Mouse (Mus musculus) midbrain, embryonic 10.5 days (tissue): ENCODE measurements around the gene Mctp1. TPM values are rescaled to one million over a fixed set of nuclear protein-coding genes. Genes with fewer than 3 reads are reported as not detected.
"Not testable (repeated sequence)": the region's sequence is repeated elsewhere in the genome, so short reads cannot be mapped to it uniquely, and the experiment has no call there.

Experiments
- DNase-seq: peaks from one replicate; pipeline ENCODE4 v3.0.0-alpha.2; 2017; ENCODE audit warnings: low spot score
- H3K27ac ChIP-seq: fragments of 300-500 bp; sonication (generic); replicated peaks from 2 replicates; pipeline ENCODE4 v1.5.1; 2016; ENCODE audit warnings: mild to moderate bottlenecking
- H3K27me3 ChIP-seq: fragments of 300-500 bp; sonication (generic); 2 replicates; pipeline ENCODE4 v1.6.1; 2016; ENCODE audit warnings: low read depth, mild to moderate bottlenecking; ENCODE audit not compliant: poor library complexity, severe bottlenecking
- H3K36me3 ChIP-seq: fragments of 300-500 bp; sonication (generic); 2 replicates; pipeline ENCODE4 v1.6.1; 2016; ENCODE audit warnings: mild to moderate bottlenecking, moderate library complexity
- H3K4me1 ChIP-seq: fragments of 300-500 bp; sonication (generic); 2 replicates; pipeline ENCODE4 v1.6.1; 2016
- H3K4me3 ChIP-seq: fragments of 300-500 bp; sonication (generic); 2 replicates; pipeline ENCODE4 v1.5.1; 2016; ENCODE audit warnings: mild to moderate bottlenecking, moderate library complexity
- H3K9me3 ChIP-seq: fragments of 300-500 bp; sonication (generic); replicated peaks from 2 replicates; pipeline ENCODE4 v1.6.1; 2016; ENCODE audit warnings: mild to moderate bottlenecking
- WGBS: fragments of 180-500 bp; shearing (Covaris S2); methylation state at CpG from one replicate; pipeline ENCODE4 v1.1.7; 2016; 5-methylcytosine and 5-hydroxymethylcytosine counted together
- polyA plus RNA-seq: library from polyadenylated mRNA; unstranded; fragments of >200 nt; fragmentation: Nextera tagmentation; extraction: Ambion mirVana; gene quantifications from 2 replicates; pipeline ENCODE4 v1.2.1, GENCODE M21; 2016

Gene Mctp1
- polyA plus RNA-seq: 4.7 TPM in 2 replicates

DNA sequence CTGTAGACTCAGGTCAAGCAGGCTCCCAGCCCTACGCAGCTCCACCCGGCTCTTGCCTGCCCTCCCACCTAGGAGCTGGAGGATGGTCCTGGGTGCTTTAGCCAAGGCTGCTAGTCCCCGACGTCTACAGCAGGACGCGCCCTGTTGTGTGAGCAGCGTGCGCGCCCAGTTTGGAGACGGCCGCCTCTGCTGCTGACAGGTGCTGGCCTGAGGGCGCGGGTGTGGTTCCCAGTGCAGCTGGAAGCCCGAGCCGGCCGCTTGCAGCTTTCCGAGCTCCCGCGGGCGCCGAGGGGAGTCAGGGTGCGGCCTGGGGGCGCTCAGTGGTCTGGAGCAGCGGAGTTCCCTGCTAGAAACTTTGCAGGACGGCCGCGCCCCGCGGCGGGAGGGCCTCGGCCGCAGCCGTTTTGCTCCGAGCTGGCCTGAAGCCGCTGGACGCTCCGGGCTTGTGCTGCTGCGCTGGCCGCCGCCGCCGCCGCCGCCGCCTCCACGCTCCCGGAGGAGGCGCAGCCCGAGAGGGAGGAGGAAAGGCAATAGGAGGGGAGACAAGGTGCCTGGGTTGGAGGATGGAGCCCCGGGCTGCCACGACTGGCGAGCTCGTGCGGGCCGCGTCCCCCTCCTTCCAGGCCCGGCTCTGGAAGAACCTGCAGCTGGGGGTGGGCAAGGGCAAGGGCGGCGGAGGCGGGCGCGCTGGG is at the start of gene Mctp1:
Mctp1 (plus strand) TSS at position 564 of the 692 bp plus-strand sequence.
- DNase-seq: peak; percentile 81
- Histone ChIP-seq H3K36me3 (no peaks in the 10 kb centered on the region), H3K9me3 (no peaks in the 10 kb centered on the region), H3K27ac (peak within 1 kb of the TSS; percentile 82), H3K27me3 (peaks cover 63% of the 10 kb centered on the region), H3K4me3 (peak within 1 kb of the TSS; percentile 77), H3K4me1 (peaks cover 18% of the 10 kb centered on the region)
- WGBS: under 1% methylated on average over 62 of the region's 62 CpGs

DNA sequence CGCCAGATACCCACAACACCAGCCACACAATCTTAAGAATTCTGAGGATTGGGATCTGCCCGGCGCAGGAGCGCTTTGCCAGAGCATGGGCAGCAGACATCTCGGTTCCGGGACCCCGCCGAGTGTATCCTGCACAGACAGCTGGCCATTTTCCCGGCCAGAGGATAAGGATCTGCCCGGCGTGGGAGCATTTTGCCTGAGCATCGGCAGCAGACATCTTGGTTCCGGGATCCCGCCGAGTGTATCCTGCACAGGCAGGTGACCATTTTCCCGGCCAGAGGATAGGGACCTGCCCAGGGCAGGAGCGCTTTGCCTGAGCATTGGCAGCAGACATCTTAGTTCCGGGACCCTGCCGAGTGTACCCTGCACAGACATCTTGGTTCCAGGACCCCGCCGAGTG is 38.4 kb upstream of the Mctp1 start:
- not testable (repeated sequence) for H3K9me3 ChIP-seq, H3K4me1 ChIP-seq, H3K4me3 ChIP-seq, H3K36me3 ChIP-seq, DNase-seq, H3K27ac ChIP-seq, H3K27me3 ChIP-seq
- WGBS: 80% methylated on average over 19 of the region's 21 CpGs

DNA sequence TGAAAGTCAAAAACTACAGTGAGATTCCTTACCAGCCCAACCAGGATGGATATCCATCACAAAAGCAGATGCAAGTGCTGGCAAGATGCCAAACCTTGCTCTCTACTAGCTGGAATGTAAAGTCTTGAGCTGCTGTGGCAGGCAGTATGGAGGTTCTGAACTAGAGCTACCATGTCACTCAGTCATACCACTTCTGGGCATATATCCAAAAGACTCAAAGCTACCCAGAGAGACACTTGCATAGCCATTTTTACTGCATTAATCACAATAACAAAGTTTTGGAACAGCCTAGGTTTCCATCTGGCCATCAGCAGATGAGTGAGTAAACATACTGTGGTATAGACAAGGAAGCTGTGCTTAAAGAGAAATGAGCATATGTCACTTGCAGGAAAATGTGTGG is 25.6 kb upstream of the Mctp1 start:
- Histone ChIP-seq H3K4me3 (no peak overlapping the region), H3K27me3 (no peaks in the 10 kb centered on the region)
- no peak for DNase-seq

DNA sequence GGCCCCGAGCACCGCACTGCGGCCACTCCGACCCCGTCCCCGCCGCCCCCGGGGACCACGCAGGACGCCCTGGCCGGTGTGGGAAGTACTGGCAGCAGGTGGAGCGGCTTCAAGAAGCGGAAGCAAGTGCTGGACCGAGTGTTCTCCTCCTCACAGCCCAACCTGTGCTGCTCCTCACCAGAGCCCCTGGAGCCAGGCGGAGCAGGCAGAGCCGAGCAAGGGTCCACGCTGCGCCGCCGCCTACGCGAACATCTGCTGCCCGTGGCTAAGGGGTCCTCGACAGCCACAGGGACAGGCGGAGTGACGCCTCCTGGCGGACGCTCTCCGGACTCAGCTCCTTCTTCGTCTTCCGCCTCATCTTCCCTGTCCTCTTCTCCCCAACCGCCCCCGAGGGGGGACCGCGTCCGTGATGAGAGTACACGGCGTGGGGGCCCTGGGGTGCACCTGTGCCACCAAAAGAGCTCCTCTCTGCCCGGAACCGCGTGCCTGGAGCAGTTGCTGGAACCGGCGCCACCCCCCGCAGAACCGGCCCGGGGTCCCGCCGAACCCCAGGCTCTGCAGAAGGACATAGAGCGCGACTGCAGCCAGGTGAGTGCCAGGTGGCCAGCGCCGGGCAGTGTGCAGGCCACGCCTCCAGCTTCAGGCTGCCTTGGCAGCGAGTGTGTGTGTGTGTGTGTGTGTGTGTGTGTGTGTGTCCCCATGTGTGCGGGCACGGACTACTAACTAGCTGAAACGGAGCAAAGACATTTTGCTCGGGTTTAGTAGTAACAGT is 515 bp downstream of the Mctp1 start:
- 2% methylated on average over 58 of the region's 58 CpGs for WGBS
- H3K27ac ChIP-seq: peak overlapping the region; percentile 82
- peak overlapping the region; percentile 77 for H3K4me3 ChIP-seq
- H3K9me3 ChIP-seq: no peaks in the 10 kb centered on the region
- DNase-seq: no peak
- H3K36me3 ChIP-seq: no peaks in the 10 kb centered on the region
- H3K27me3 ChIP-seq: peaks cover 63% of the 10 kb centered on the region
- peaks cover 22% of the 10 kb centered on the region for H3K4me1 ChIP-seq

More for the DNA sequence above, 25.6 kb upstream of the Mctp1 start:
- no peaks in the 10 kb centered on the region for H3K36me3 ChIP-seq
- H3K27ac ChIP-seq: no peak overlapping the region
- H3K4me1 ChIP-seq: no peaks in the 10 kb centered on the region
- no peaks in the 10 kb centered on the region for H3K9me3 ChIP-seq

DNA sequence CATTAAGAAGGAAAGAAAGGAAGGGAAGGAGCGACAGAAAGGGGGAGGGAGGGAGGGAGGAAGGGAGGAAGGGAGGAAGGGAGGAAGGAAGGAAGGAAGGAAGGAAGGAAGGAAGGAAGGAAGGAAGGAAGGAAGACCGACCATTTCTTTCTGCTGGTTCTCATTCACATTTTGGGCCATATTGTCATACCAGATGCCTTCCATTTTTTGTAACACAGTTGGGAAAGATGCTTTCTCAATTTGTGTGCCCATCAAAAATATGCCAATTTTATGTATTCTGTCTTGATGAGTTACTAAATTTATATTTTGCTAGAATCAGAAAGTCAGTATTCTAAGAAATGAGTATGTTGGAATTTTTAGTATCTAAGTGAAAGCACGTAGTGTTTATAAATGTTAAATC is 4.3 kb downstream of the Mctp1 start:
- no peak overlapping the region for H3K4me3 ChIP-seq
- H3K9me3 ChIP-seq: no peaks in the 10 kb centered on the region
- DNase-seq: no peak
- H3K36me3 ChIP-seq: no peaks in the 10 kb centered on the region
- peaks cover 20% of the 10 kb centered on the region for H3K4me1 ChIP-seq
- 73% methylated on average over 3 of the region's 3 CpGs for WGBS
- peaks cover 42% of the 10 kb centered on the region for H3K27me3 ChIP-seq
- H3K27ac ChIP-seq: no peak overlapping the region

DNA sequence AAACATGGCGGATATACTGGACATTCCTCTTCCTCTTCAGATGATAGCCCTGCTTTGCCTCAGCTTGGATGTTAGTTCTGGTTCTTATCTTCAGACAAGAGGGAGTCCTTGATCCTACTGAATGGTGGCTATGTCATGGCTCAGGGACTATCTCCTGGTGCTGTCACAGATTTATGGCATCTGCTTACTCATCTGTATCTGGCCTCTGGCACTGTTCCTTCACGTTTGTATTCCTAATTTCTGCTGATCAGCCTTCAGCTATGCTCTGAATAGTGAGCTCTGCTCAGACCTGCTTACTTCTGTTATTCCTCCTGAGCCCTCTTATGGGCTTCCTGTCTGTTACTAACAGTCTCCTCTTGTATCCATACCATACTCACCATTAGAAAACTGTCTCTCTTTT is 7.6 kb downstream of the Mctp1 start:
- Histone ChIP-seq H3K27me3 (peaks cover 10% of the 10 kb centered on the region), H3K27ac (no peak overlapping the region), H3K4me3 (no peak overlapping the region), H3K36me3 (no peaks in the 10 kb centered on the region), H3K9me3 (no peaks in the 10 kb centered on the region), H3K4me1 (peaks cover 4% of the 10 kb centered on the region; the same call in 1 of the 2 replicates)
- DNase-seq: no peak
- WGBS: 80% methylated on average over 2 of the region's 2 CpGs

DNA sequence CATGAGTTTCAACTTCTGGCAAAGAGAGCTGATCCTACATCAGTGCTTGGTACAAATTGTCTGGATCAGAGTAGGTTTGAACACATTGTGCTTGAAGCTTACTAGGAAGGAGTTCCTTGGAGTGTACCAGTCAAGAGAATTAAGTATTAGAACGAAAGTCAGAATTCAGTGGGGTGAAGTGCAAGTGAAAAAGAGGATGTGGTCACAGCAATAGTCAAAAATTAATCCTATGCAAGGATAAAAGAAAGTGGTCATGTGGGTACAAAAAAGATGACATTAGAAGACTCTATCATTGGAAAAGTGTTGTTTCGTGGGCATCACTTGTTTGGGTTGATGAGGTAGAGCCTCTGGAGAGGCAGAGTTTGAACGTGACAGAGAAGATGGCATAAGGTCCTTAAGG is 8.8 kb downstream of the Mctp1 start:
- Histone ChIP-seq H3K4me1 (peaks cover 4% of the 10 kb centered on the region; the same call in 1 of the 2 replicates), H3K36me3 (no peaks in the 10 kb centered on the region), H3K4me3 (no peak overlapping the region), H3K27me3 (no peaks in the 10 kb centered on the region), H3K9me3 (no peaks in the 10 kb centered on the region), H3K27ac (no peak overlapping the region)
- WGBS: 86% methylated on average over 3 of the region's 3 CpGs
- no peak for DNase-seq

DNA sequence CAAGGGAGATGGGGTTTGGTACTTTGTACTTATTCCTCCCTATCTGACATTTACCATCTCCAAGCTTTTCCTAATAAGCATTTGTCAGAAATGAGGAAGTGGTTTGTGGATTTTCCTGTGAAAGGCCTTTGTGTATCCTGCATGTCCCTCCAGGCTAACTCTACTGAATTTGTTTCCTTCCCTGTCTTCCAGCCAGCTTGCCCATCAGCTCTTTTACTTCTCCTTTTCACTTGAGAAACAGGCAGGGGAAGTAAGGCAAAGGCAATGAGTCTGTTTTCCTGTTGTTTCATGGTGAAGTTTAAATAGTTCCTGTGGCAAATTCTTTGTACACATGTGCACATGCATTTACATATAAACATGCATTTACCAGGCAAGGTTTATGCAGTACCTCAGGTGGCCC is 11.6 kb downstream of the Mctp1 start:
- DNase-seq: no peak
- no peaks in the 10 kb centered on the region for H3K36me3 ChIP-seq
- H3K4me3 ChIP-seq: no peak overlapping the region
- no peaks in the 10 kb centered on the region for H3K4me1 ChIP-seq
- no peaks in the 10 kb centered on the region for H3K9me3 ChIP-seq
- H3K27me3 ChIP-seq: no peaks in the 10 kb centered on the region
- H3K27ac ChIP-seq: no peak overlapping the region

DNA sequence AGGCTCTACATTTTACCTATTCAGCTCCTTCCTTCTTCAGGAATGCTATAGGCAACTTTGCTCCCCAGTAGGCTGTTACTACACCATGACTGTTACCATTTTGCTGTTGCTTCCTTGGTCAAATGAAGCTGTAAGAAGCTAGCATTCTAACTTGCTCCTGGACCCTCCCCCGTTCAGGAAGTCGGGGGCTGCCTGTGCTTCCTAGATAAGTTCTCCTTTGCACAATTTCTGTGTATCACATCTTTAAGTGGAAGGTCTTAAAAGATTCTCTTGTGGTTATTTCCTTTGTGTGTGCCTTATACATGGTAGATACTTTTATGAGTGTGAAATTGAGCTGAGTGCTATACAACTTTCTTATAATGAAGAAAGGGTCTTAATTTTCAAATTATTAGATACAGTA is 25.0 kb downstream of the Mctp1 start:
- Histone ChIP-seq H3K27me3 (no peaks in the 10 kb centered on the region), H3K4me1 (no peaks in the 10 kb centered on the region), H3K27ac (no peak overlapping the region), H3K9me3 (no peaks in the 10 kb centered on the region), H3K36me3 (no peaks in the 10 kb centered on the region), H3K4me3 (no peak overlapping the region)
- 84% methylated on average over 2 of the region's 2 CpGs for WGBS
- no peak for DNase-seq

DNA sequence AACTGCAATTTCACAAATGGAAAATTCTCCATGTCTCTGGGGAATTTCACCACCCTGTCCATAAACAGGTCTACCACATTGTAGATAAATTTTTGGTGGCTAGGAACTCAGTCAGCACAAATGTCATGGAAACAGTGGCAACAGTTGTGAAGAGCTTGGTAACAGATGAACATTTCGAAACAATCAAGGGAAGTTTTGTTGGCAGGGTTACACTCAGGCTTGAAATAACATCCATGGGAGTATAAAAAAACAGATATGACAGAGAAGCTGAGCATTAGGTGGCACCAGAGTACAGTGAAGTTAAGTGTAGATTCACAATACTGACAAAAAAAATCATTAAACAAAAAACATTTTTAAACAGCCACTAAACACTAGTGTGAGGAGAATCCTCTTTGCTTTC is 26.3 kb downstream of the Mctp1 start:
- Histone ChIP-seq H3K9me3 (no peaks in the 10 kb centered on the region), H3K4me3 (no peak overlapping the region), H3K36me3 (no peaks in the 10 kb centered on the region), H3K27ac (no peak overlapping the region), H3K27me3 (no peaks in the 10 kb centered on the region), H3K4me1 (no peaks in the 10 kb centered on the region)
- WGBS: 88% methylated on average over 1 of the region's 1 CpGs
- no peak for DNase-seq

DNA sequence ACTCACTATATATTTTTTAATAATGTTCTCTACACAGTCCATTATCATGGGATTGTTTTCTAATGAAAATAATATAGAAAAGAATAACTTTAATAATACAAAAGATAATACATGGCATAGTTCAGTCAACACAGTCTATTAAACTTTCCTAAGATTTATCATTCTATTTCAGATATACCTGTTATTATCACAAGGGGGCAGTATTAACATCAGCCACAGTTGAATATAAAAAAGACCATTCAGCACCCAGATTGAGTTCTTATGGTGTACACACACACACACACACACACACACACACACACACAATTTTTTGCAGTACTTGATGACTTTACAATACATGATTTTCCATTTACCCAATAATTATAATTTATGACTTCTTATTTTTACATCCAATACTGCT is 31.0 kb downstream of the Mctp1 start:
- Histone ChIP-seq H3K4me1 (no peaks in the 10 kb centered on the region), H3K36me3 (no peaks in the 10 kb centered on the region), H3K9me3 (no peaks in the 10 kb centered on the region), H3K27ac (no peak overlapping the region), H3K4me3 (no peak overlapping the region), H3K27me3 (no peaks in the 10 kb centered on the region)
- no peak for DNase-seq

DNA sequence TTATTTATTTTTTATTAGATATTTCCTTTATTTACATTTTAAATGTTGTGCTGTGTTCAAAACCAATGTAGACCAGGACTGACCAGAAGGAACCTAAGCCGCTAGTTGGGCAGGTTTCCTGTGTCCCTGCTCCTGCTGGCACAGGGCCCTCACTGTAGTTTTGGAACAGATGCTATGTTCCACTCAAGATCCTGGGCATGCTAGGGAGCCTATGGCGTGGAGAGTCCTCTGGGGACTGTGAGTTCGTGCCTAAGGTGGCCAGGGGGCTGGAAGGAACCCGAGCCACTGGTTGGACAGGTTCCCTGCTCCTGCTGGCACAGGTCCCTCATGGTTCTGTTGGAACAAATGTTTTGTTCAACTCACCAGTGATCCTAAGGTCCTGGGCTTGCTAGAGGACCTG is 35.8 kb downstream of the Mctp1 start:
- 82% methylated on average over 4 of the region's 4 CpGs for WGBS
- no peaks in the 10 kb centered on the region for H3K9me3 ChIP-seq
- H3K36me3 ChIP-seq: no peaks in the 10 kb centered on the region
- DNase-seq: no peak
- H3K4me1 ChIP-seq: no peaks in the 10 kb centered on the region
- no peaks in the 10 kb centered on the region for H3K27me3 ChIP-seq
- no peak overlapping the region for H3K27ac ChIP-seq
- H3K4me3 ChIP-seq: no peak overlapping the region

DNA sequence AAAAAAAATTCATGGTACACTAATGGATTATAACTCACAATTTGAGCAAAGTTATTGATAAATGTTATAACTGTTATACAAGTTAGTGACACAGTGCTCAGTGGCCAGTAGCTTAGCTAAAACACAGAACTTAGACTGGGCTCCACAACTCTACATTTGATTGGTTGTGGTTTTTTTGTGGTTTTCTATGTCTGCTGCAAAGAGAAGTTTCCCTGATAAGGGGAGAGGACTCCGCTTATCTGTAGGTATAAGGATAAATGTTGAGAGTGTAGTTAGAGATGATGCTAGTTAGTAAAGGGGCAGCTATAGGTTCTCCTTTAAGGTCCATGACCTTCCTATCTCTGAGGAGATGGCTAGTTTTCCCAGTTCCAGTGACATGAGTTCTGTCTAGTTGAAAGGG is 36.7 kb downstream of the Mctp1 start:
- H3K4me3 ChIP-seq: no peak overlapping the region

More for the DNA sequence above, 36.7 kb downstream of the Mctp1 start:
- WGBS: 92% methylated on average over 1 of the region's 1 CpGs
- DNase-seq: no peak
- Histone ChIP-seq H3K36me3 (no peaks in the 10 kb centered on the region), H3K27ac (no peak overlapping the region), H3K27me3 (no peaks in the 10 kb centered on the region), H3K4me1 (no peaks in the 10 kb centered on the region), H3K9me3 (no peaks in the 10 kb centered on the region)
